Mouse (Mus musculus) forebrain, postnatal 0 days (tissue): Measurements from ENCODE around the gene Grm2. TPM values are rescaled to one million over a fixed set of nuclear protein-coding genes. Genes with fewer than 3 reads are reported as not detected.
A peak's percentile ranks its signal among the peaks of the same experiment; 100 is the strongest.

ENCODE experiments used
- ATAC-seq: fragments of 200-750 bp; cut with Nextera tagmentation; 2 replicates; pipeline ENCODE4 v1.8.0; 2017; ENCODE audit warnings: mild to moderate bottlenecking, moderate library complexity
- DNase-seq: peaks from one replicate; pipeline ENCODE4 v3.0.0-alpha.2; 2015
- H3K27ac ChIP-seq: fragments of 300-500 bp; sonication (generic); 2 replicates; pipeline ENCODE4 v1.5.1; 2014; ENCODE audit warnings: low read depth, mild to moderate bottlenecking, antibody characterized with exemption, low read length, moderate library complexity, mixed read lengths
- H3K27me3 ChIP-seq: fragments of 300-500 bp; sonication (generic); 2 replicates; pipeline ENCODE4 v1.6.1; 2014; ENCODE audit warnings: mild to moderate bottlenecking, low read length, mixed read lengths; ENCODE audit not compliant: insufficient read depth
- H3K36me3 ChIP-seq: fragments of 300-500 bp; sonication (generic); 2 replicates; pipeline ENCODE4 v1.6.1; 2014; ENCODE audit warnings: mild to moderate bottlenecking, moderate library complexity; ENCODE audit not compliant: insufficient read depth
- H3K4me1 ChIP-seq: fragments of 300-500 bp; sonication (generic); 2 replicates; pipeline ENCODE4 v1.6.1; 2014; ENCODE audit warnings: antibody characterized with exemption; ENCODE audit not compliant: insufficient read depth
- H3K4me2 ChIP-seq: fragments of 300-500 bp; sonication (generic); 2 replicates; pipeline ENCODE4 v1.6.1; 2014; ENCODE audit warnings: low read depth, mild to moderate bottlenecking, moderate library complexity
- H3K4me3 ChIP-seq: fragments of 300-500 bp; sonication (generic); 2 replicates; pipeline ENCODE4 v1.5.1; 2014; ENCODE audit warnings: low read depth, low read length, mixed read lengths
- H3K9ac ChIP-seq: fragments of 300-500 bp; sonication (generic); 2 replicates; pipeline ENCODE4 v1.6.1; 2014; ENCODE audit warnings: mild to moderate bottlenecking
- H3K9me3 ChIP-seq: fragments of 300-500 bp; sonication (generic); 2 replicates; pipeline ENCODE4 v1.6.1; 2016; ENCODE audit warnings: low read length
- CTCF ChIP-seq: sonication (generic); IDR thresholded peaks from 2 replicates; pipeline ENCODE4 v1.5.1; 2016; ENCODE audit warnings: antibody characterized with exemption, control low read depth, low read depth
- WGBS: fragments of 180-500 bp; shearing (Covaris S2); extraction: QIAGEN DNeasy Blood & Tissue Kit; methylation state at CpG from one replicate; pipeline ENCODE4 v1.1.7; 2014; 5-methylcytosine and 5-hydroxymethylcytosine counted together
- polyA plus RNA-seq: library from polyadenylated mRNA; unstranded; fragments of >200 nt; fragmentation: Nextera tagmentation; extraction: Ambion mirVana; gene quantifications from 2 replicates; pipeline ENCODE4 v1.2.1, GENCODE M21; 2015
- total RNA-seq: library from RNA; depleted of rRNA; stranded (reverse); fragments of >200 nt; gene quantifications from 2 replicates; pipeline ENCODE4 v1.2.3, GENCODE M21; 2014

Gene Grm2
- total and polyA plus RNA-seq, 2 experiments from 2014 or later = 14.6 to 20.7 TPM

DNA sequence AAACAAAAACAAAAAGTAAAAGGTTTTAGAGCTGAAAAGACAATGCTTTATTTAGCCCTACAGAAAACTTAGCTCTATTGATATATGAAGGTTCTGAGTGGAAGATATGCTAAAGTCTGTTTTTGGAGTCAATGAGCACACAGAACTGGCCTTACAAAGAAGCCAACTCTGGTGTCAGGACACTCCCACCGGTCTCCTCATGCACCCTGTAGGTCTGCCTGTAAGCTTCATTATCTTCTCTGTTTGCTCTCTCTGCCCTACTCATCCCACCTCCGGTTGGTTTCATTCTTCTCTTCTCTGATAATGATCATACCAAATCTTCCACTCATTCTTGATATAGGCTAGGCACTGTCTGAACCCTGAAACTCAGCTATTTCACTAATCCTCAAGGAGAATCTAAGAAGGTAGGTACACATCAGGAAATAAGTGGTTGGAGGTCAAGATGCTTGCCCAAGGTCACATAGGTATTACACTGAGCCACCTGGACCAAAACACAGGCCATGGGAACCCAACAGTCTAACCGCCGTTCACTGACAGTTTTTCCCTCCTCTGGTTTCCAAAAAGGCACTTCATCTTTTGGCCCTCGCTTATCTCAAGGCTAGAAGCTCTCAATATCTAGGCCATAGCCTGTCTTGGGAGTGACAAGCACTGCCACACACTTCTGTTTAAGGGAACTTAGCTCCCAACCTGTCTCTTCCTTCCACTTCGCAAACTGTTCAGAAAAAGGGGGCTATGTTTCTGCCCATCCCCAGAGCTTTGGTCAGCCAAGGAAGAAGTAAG is 28.4 kb upstream of the Grm2 start:
- H3K36me3 ChIP-seq = peaks cover 26% of the 10 kb centered on the region
- H3K4me2 ChIP-seq = peak overlapping the region; percentile 95
- TF ChIP-seq CTCF = no peak
- H3K27me3 ChIP-seq = no peaks in the 10 kb centered on the region
- ATAC-seq = no peak
- no peaks in the 10 kb centered on the region for H3K9me3 ChIP-seq
- DNase-seq = no peak
- peak overlapping the region; percentile 63; the same call in 1 of the 2 replicates for H3K9ac ChIP-seq
- no peak overlapping the region for H3K27ac ChIP-seq
- WGBS = 84% methylated on average over 6 of the region's 6 CpGs
- peak overlapping the region; percentile 82 for H3K4me3 ChIP-seq
- no peaks in the 10 kb centered on the region for H3K4me1 ChIP-seq

DNA sequence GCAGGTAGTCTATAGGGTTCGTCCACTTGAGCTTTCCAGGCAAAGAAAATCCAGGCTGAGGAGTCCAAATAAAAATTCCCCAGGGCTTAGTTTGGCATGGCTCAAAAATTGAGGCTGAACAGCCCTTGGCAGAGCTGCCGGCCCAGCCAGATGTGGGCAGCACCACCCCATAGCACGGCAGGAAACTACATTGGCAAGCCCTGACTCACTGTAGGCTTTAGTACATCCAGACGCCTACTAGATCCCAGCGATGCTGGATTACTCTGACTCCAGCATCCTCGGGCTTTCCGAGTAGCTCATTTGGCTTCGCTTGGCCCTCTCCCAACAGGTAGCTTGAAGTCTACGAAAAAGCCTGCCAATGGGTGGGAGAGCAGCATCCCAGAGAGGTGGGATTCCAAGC is 25.1 kb upstream of the Grm2 start:
- Histone ChIP-seq H3K4me3 (no peak overlapping the region), H3K4me1 (no peaks in the 10 kb centered on the region), H3K27ac (no peak overlapping the region), H3K36me3 (peaks cover 41% of the 10 kb centered on the region), H3K9me3 (no peaks in the 10 kb centered on the region), H3K4me2 (no peak overlapping the region), H3K27me3 (no peaks in the 10 kb centered on the region), H3K9ac (no peak overlapping the region)
- WGBS = 86% methylated on average over 9 of the region's 9 CpGs
- ATAC-seq (no peak), DNase-seq (no peak)
- TF ChIP-seq CTCF = no peak

DNA sequence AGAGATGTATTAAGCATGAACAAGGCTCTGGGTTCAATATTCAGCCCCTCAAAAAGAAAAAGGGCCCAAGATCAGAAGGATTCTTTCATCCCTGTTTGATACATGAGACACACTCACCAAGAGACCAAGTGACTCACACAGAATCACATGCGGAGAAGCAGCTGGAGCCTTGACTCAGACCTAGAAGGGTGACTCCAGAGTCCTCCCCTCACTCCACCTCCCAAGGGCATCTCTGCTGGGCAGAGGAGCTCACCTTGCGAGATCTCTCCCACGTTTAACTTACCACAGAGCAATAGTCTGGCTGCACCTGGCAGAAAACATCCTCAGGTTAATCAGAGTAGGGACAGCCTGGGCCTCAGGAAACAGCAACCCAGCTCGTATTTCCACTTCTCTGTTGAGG is 22.4 kb upstream of the Grm2 start:
- no peak for ATAC-seq
- Histone ChIP-seq H3K36me3 (peaks cover 41% of the 10 kb centered on the region), H3K4me3 (no peak overlapping the region), H3K9me3 (no peaks in the 10 kb centered on the region), H3K4me2 (no peak overlapping the region), H3K27ac (no peak overlapping the region), H3K9ac (no peak overlapping the region), H3K27me3 (no peaks in the 10 kb centered on the region), H3K4me1 (no peaks in the 10 kb centered on the region)
- no peak for DNase-seq
- WGBS = 76% methylated on average over 4 of the region's 4 CpGs
- TF ChIP-seq CTCF = no peak

DNA sequence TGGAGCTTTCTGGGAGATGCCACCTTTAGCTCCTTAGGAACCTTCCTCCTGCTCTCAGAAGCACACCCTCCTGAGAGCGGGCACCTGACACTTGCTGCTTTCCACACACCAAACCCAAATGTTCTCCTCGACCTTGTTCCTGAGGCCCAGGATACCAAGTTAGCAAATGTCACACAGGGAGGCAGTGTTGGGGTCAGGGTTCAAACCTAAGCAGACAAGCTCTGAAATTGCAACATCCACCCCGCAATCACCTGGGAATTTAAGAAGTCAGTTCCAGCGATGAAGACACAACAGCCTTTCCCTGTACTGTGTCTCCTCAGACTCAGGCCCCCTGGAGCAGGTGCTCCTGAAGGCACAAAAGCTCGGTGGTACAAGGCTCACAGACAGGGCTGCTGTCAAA is 21.8 kb upstream of the Grm2 start:
- H3K4me1 ChIP-seq = no peaks in the 10 kb centered on the region
- DNase-seq (no peak), ATAC-seq (no peak)
- H3K27me3 ChIP-seq = no peaks in the 10 kb centered on the region
- no peaks in the 10 kb centered on the region for H3K9me3 ChIP-seq
- H3K27ac ChIP-seq = no peak overlapping the region
- no peak overlapping the region for H3K4me2 ChIP-seq
- H3K9ac ChIP-seq = no peak overlapping the region
- 89% methylated on average over 5 of the region's 5 CpGs for WGBS
- peaks cover 42% of the 10 kb centered on the region for H3K36me3 ChIP-seq
- no peak overlapping the region for H3K4me3 ChIP-seq
- no peak for TF ChIP-seq CTCF

DNA sequence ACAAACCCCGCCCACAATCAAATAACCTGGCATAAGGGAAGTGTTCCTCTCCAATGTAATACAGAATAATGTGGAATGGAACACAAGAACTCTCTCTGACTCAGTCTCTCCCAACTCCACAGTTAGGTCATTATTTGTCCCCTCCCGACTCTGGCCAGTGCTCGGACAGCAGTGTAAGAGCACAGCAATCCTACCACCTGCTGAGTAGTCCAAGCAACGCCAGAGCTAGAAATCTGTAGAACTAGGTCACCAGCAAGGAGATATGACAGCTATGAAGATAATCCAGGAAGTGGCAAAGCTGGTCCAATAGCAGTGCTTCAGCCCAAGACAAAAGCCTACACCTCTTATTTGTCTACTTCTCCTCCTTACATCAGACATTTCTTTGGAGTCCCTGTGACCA is 20.7 kb upstream of the Grm2 start:
- ATAC-seq = no peak
- Histone ChIP-seq H3K9me3 (no peaks in the 10 kb centered on the region), H3K4me2 (no peak overlapping the region)

DNA sequence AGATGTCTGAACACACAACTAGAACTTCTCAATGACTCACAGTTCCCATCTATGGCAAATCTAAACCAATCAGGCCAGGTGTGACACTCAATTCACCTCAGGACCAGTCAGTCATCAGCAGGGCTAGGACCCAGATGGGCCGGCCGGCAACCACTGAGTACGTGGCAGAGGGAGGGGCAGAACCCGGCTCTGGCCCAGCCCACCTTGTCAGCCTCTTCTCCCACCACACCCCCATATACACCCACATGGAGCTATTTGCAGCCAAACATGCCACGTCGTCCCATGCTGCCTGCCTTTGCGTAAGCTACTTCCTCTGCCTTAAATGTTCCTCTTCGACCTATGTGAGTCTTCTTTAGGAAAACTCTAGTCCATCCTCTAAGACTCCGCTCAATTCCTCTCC is 20.1 kb upstream of the Grm2 start:
- DNase-seq (no peak), ATAC-seq (no peak)
- H3K9ac ChIP-seq = no peak overlapping the region
- peaks cover 48% of the 10 kb centered on the region for H3K36me3 ChIP-seq
- no peaks in the 10 kb centered on the region for H3K9me3 ChIP-seq
- H3K27ac ChIP-seq = no peak overlapping the region
- no peaks in the 10 kb centered on the region for H3K27me3 ChIP-seq
- 77% methylated on average over 9 of the region's 9 CpGs for WGBS
- no peaks in the 10 kb centered on the region for H3K4me1 ChIP-seq
- H3K4me3 ChIP-seq = no peak overlapping the region
- TF ChIP-seq CTCF = no peak
- no peak overlapping the region for H3K4me2 ChIP-seq

More for the DNA sequence above, 20.7 kb upstream of the Grm2 start:
- Histone ChIP-seq H3K36me3 (peaks cover 48% of the 10 kb centered on the region), H3K27ac (no peak overlapping the region), H3K27me3 (no peaks in the 10 kb centered on the region), H3K4me1 (no peaks in the 10 kb centered on the region), H3K4me3 (no peak overlapping the region), H3K9ac (no peak overlapping the region)
- TF ChIP-seq CTCF = no peak
- WGBS = 70% methylated on average over 4 of the region's 4 CpGs
- DNase-seq = no peak

DNA sequence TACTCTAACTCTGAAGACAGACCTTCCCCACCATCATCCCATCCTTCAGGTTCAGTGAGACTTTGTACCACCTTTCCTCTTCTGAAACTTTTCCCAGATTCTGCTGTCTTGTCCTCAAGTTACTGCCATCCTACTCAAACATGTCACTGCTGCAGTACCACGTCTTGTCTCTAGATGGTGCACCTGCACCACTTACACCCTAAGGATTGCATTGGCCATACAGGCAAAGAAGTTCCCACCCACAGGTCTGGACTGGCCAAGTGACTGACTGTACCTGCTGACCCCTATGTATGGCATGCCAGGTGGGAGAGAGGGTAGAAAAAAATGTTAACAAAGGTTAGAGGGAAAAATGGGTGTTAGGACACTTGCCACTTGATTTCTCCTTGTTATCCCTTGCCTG is 19.6 kb upstream of the Grm2 start:
- ATAC-seq (peak; percentile 70; the same call in 1 of the 2 replicates), DNase-seq (peak; percentile 88)
- Histone ChIP-seq H3K9me3 (no peaks in the 10 kb centered on the region), H3K4me1 (no peaks in the 10 kb centered on the region), H3K4me2 (no peak overlapping the region), H3K4me3 (no peak overlapping the region), H3K9ac (no peak overlapping the region), H3K27ac (no peak overlapping the region), H3K36me3 (peaks cover 48% of the 10 kb centered on the region), H3K27me3 (no peaks in the 10 kb centered on the region)
- TF ChIP-seq CTCF = peak; percentile 97
- 0% methylated on average over 1 of the region's 1 CpGs for WGBS
